Mouse (Mus musculus): Measurements from ENCODE around the gene Nlk.

- TF ChIP-seq MEF2A (IDR thresholded peaks at IDR 0.05; ENCODE audit: borderline replicate concordance, low read depth, low read length), result no peak
- no peak for TF ChIP-seq JUN (IDR thresholded peaks at IDR 0.05; ENCODE audit: insufficient read depth, low read depth, low read length)
- TF ChIP-seq NELFE (IDR thresholded peaks at IDR 0.05; ENCODE audit: low read depth, low read length), result no peak
Measured at GRCm38 (mm10) chr11:78694249-78694648, 2.9 kb downstream of the Nlk start.
